Mouse (Mus musculus) forebrain, embryonic 15.5 days (tissue): ENCODE results near the gene Pikfyve. TPM values are rescaled to one million over a fixed set of nuclear protein-coding genes. Genes with fewer than 3 reads are reported as not detected.
A peak's percentile ranks its signal among the peaks of the same experiment; 100 is the strongest.

Experiments used
- ATAC-seq: fragments of 200-750 bp; cut with Nextera tagmentation; replicated peaks from 2 replicates; pipeline ENCODE4 v1.8.0; 2017; ENCODE audit warnings: mild to moderate bottlenecking, moderate TSS enrichment, moderate library complexity
- H3K27ac ChIP-seq: fragments of 300-500 bp; sonication (generic); replicated peaks from 2 replicates; pipeline ENCODE4 v1.5.1; 2015; ENCODE audit warnings: mild to moderate bottlenecking, inconsistent platforms
- H3K27me3 ChIP-seq: fragments of 300-500 bp; sonication (generic); 2 replicates; pipeline ENCODE4 v1.6.1; 2015; ENCODE audit warnings: inconsistent platforms
- H3K36me3 ChIP-seq: fragments of 300-500 bp; sonication (generic); 2 replicates; pipeline ENCODE4 v1.6.1; 2015; ENCODE audit warnings: mild to moderate bottlenecking, inconsistent platforms
- H3K4me1 ChIP-seq: fragments of 300-500 bp; sonication (generic); 2 replicates; pipeline ENCODE4 v1.6.1; 2015; ENCODE audit warnings: inconsistent platforms
- H3K4me2 ChIP-seq: fragments of 300-500 bp; sonication (generic); replicated peaks from 2 replicates; pipeline ENCODE4 v1.6.1; 2015; ENCODE audit warnings: mild to moderate bottlenecking, inconsistent platforms
- H3K4me3 ChIP-seq: fragments of 300-500 bp; sonication (generic); 2 replicates; pipeline ENCODE4 v1.5.1; 2015; ENCODE audit warnings: mild to moderate bottlenecking, inconsistent platforms
- H3K9ac ChIP-seq: fragments of 300-500 bp; sonication (generic); replicated peaks from 2 replicates; pipeline ENCODE4 v1.6.1; 2015; ENCODE audit warnings: mild to moderate bottlenecking, inconsistent platforms
- H3K9me3 ChIP-seq: fragments of 300-500 bp; sonication (generic); 2 replicates; pipeline ENCODE4 v1.6.1; 2016; ENCODE audit warnings: inconsistent platforms
- WGBS: fragments of 180-500 bp; shearing (Covaris S2); methylation state at CpG from one replicate; pipeline ENCODE4 v1.1.7; 2015; ENCODE audit warnings: mixed read lengths; 5-methylcytosine and 5-hydroxymethylcytosine counted together
- polyA plus RNA-seq: library from polyadenylated mRNA; unstranded; fragments of >200 nt; fragmentation: Nextera tagmentation; extraction: Ambion mirVana; gene quantifications from 2 replicates; pipeline ENCODE4 v1.2.1, GENCODE M21; 2015

Gene Pikfyve
- polyA plus RNA-seq: 14.3 and 16.5 TPM in 2 replicates

GRCm38 (mm10) chr1:65186287-65187073 is at the start of gene Pikfyve, which contains the start of gene Idh1:
Gene Pikfyve (plus strand): TSS chr1:65186683.
Gene Idh1 (minus strand): TSS chr1:65186500.
- Histone ChIP-seq H3K27me3 (no peaks in the 10 kb centered on the region), H3K4me2 (peak within 1 kb of the TSS; percentile 76), H3K36me3 (peaks cover 3% of the 10 kb centered on the region), H3K4me1 (peaks cover 21% of the 10 kb centered on the region), H3K9me3 (no peaks in the 10 kb centered on the region), H3K4me3 (peak within 1 kb of the TSS; percentile 90), H3K27ac (peak within 1 kb of the TSS; percentile 91), H3K9ac (peak within 1 kb of the TSS; percentile 93)
- peak; percentile 99 for ATAC-seq
- under 1% methylated on average over 70 of the region's 71 CpGs for WGBS

- no peaks in the 10 kb centered on the region for H3K27me3 ChIP-seq
- H3K36me3 ChIP-seq: no peaks in the 10 kb centered on the region
- H3K27ac ChIP-seq: no peak overlapping the region
- WGBS: 87% methylated on average over 6 of the region's 6 CpGs
- ATAC-seq: no peak
- H3K4me1 ChIP-seq: no peaks in the 10 kb centered on the region
- no peak overlapping the region for H3K9ac ChIP-seq
- H3K4me3 ChIP-seq: no peak overlapping the region
- no peaks in the 10 kb centered on the region for H3K9me3 ChIP-seq
- no peak overlapping the region for H3K4me2 ChIP-seq
These were observed 48.9 kb upstream of the Pikfyve start for GRCm38 (mm10) chr1:65137560-65137959.

DNA sequence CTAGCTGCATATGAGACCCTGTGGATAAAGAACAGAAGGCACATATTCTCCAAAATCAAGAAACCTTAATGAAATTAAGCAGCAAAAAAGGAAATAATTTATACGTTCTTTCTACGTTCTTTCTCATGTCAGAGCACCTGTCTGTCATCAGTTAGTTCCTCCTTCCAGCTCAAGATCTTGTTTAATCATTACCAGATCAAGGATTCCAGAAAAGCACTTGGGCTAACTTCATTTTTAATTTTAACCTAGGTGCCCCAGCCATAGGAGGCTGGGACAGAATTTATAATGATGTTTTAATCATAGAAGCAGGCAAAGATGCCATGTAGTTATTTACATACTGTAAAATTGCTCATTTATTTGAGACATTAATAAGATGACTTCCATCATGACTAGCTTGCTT is 41.7 kb upstream of the Pikfyve start:
- H3K27me3 ChIP-seq: no peaks in the 10 kb centered on the region
- 88% methylated on average over 2 of the region's 2 CpGs for WGBS
- no peak for ATAC-seq

DNA sequence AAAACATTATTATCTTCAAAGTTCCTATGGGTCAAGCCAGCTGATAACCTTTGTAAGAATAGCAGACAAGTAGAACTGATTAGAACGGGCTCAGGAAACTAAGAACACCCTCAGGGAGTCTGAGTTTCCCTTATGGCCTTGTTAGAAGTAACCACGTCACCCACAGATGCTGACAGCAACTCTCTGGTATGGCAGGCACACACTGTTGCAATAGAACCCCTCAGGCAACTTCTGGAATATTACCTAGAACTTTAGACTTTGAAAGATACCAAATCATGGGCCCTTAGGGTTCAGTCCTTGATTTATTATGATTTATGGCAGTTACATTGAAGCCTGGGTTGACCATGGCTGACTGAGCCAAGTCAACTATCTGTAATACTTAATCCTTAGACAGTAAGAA is 39.9 kb upstream of the Pikfyve start:
- Histone ChIP-seq H3K4me1 (no peaks in the 10 kb centered on the region), H3K4me3 (no peak overlapping the region)
- ATAC-seq: no peak

More for the DNA sequence above, 41.7 kb upstream of the Pikfyve start:
- Histone ChIP-seq H3K27ac (no peak overlapping the region), H3K4me1 (no peaks in the 10 kb centered on the region), H3K4me2 (no peak overlapping the region), H3K9ac (no peak overlapping the region), H3K4me3 (no peak overlapping the region), H3K36me3 (no peaks in the 10 kb centered on the region), H3K9me3 (no peaks in the 10 kb centered on the region)

GRCm38 (mm10) chr1:65147326-65147725 is 39.2 kb upstream of the Pikfyve start:
- Histone ChIP-seq H3K9ac (no peak overlapping the region), H3K27me3 (no peaks in the 10 kb centered on the region), H3K4me1 (no peaks in the 10 kb centered on the region), H3K4me2 (no peak overlapping the region), H3K9me3 (no peaks in the 10 kb centered on the region), H3K36me3 (no peaks in the 10 kb centered on the region), H3K4me3 (no peak overlapping the region), H3K27ac (no peak overlapping the region)
- 96% methylated on average over 5 of the region's 5 CpGs for WGBS
- no peak for ATAC-seq

More for the DNA sequence above, 39.9 kb upstream of the Pikfyve start:
- H3K9ac ChIP-seq: no peak overlapping the region
- no peaks in the 10 kb centered on the region for H3K27me3 ChIP-seq
- no peaks in the 10 kb centered on the region for H3K9me3 ChIP-seq
- no peaks in the 10 kb centered on the region for H3K36me3 ChIP-seq
- H3K4me2 ChIP-seq: no peak overlapping the region
- 74% methylated on average over 2 of the region's 2 CpGs for WGBS
- no peak overlapping the region for H3K27ac ChIP-seq

GRCm38 (mm10) chr1:65147971-65148370 is 38.5 kb upstream of the Pikfyve start:
- WGBS: 77% methylated on average over 3 of the region's 3 CpGs
- H3K9me3 ChIP-seq: no peaks in the 10 kb centered on the region
- ATAC-seq: no peak
- no peaks in the 10 kb centered on the region for H3K27me3 ChIP-seq
- no peak overlapping the region for H3K4me2 ChIP-seq
- no peak overlapping the region for H3K4me3 ChIP-seq
- H3K9ac ChIP-seq: no peak overlapping the region
- H3K4me1 ChIP-seq: no peaks in the 10 kb centered on the region
- no peak overlapping the region for H3K27ac ChIP-seq
- no peaks in the 10 kb centered on the region for H3K36me3 ChIP-seq

GRCm38 (mm10) chr1:65154814-65155213 is 31.7 kb upstream of the Pikfyve start:
- Histone ChIP-seq H3K4me1 (no peaks in the 10 kb centered on the region), H3K9ac (no peak overlapping the region), H3K4me2 (no peak overlapping the region), H3K36me3 (peaks cover 27% of the 10 kb centered on the region), H3K9me3 (no peaks in the 10 kb centered on the region), H3K27ac (no peak overlapping the region), H3K4me3 (no peak overlapping the region), H3K27me3 (no peaks in the 10 kb centered on the region)
- ATAC-seq: no peak

- H3K27ac ChIP-seq: no peak overlapping the region
- H3K4me2 ChIP-seq: no peak overlapping the region
- ATAC-seq: no peak
- H3K36me3 ChIP-seq: peaks cover 40% of the 10 kb centered on the region
- no peaks in the 10 kb centered on the region for H3K27me3 ChIP-seq
- no peaks in the 10 kb centered on the region for H3K9me3 ChIP-seq
- H3K4me1 ChIP-seq: no peaks in the 10 kb centered on the region
- no peak overlapping the region for H3K4me3 ChIP-seq
- WGBS: 96% methylated on average over 5 of the region's 5 CpGs
- no peak overlapping the region for H3K9ac ChIP-seq
These were observed 30.4 kb upstream of the Pikfyve start for GRCm38 (mm10) chr1:65156111-65156510.

- Histone ChIP-seq H3K9me3 (no peaks in the 10 kb centered on the region), H3K4me1 (no peaks in the 10 kb centered on the region), H3K27me3 (no peaks in the 10 kb centered on the region), H3K9ac (no peak overlapping the region), H3K36me3 (peaks cover 89% of the 10 kb centered on the region), H3K4me2 (no peak overlapping the region), H3K4me3 (no peak overlapping the region), H3K27ac (no peak overlapping the region)
- WGBS: 98% methylated on average over 1 of the region's 1 CpGs
- ATAC-seq: no peak
These were observed 24.3 kb upstream of the Pikfyve start for GRCm38 (mm10) chr1:65162210-65162609.

DNA sequence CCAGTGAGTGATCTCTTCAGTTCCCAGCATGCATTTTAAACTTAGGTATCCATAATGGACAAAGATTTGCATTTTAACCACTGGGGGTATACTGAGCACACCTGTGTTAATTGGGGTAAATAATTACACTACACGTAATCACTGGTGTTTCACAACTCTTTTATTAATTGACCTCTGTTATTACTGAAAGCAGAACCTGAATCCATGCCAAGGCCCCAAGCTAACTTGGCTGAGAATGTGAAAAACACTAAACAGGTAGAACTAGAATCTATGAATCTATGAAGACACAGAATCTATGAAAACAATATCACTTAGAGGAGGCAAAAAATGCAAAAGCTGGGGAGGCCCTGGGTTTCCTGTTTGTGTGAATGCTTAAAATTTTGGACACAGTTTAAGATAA is 19.0 kb upstream of the Pikfyve start:
- Histone ChIP-seq H3K4me3 (no peak overlapping the region), H3K9me3 (no peaks in the 10 kb centered on the region), H3K4me1 (peaks cover 12% of the 10 kb centered on the region), H3K9ac (no peak overlapping the region), H3K27ac (no peak overlapping the region), H3K4me2 (no peak overlapping the region), H3K27me3 (no peaks in the 10 kb centered on the region), H3K36me3 (peaks cover 92% of the 10 kb centered on the region)
- ATAC-seq: no peak
- 77% methylated on average over 1 of the region's 1 CpGs for WGBS

DNA sequence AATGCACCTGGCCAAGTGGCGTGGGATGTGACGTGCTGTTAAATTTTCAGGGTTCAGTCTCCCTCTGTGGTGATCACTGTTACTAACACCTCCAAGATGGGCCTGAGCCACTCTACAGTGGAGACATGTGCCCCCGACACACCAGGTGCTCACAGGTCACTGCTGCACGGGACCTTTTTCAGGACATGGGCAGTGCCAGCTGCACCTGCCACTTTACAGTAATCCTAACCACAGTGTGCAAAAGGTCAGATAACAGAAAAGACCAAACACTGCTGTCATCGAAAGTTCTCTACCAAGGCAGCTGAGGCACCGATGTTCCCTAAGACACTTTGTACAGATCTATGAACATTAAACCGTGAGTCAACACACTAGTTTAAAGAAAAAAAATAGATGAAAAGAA is 16.9 kb upstream of the Pikfyve start:
- H3K4me3 ChIP-seq: no peak overlapping the region
- H3K4me2 ChIP-seq: no peak overlapping the region
- no peaks in the 10 kb centered on the region for H3K27me3 ChIP-seq
- WGBS: 94% methylated on average over 7 of the region's 7 CpGs
- H3K4me1 ChIP-seq: peaks cover 28% of the 10 kb centered on the region
- no peaks in the 10 kb centered on the region for H3K9me3 ChIP-seq
- H3K9ac ChIP-seq: no peak overlapping the region
- ATAC-seq: no peak
- no peak overlapping the region for H3K27ac ChIP-seq
- H3K36me3 ChIP-seq: peaks cover 84% of the 10 kb centered on the region

- no peak overlapping the region for H3K4me3 ChIP-seq
- H3K36me3 ChIP-seq: peaks cover 80% of the 10 kb centered on the region
- 92% methylated on average over 5 of the region's 5 CpGs for WGBS
These were observed 16.5 kb upstream of the Pikfyve start for GRCm38 (mm10) chr1:65169947-65170346.

GRCm38 (mm10) chr1:65171579-65171978 is 14.9 kb upstream of the Pikfyve start:
- 26% methylated on average over 4 of the region's 4 CpGs for WGBS
- peaks cover 63% of the 10 kb centered on the region for H3K36me3 ChIP-seq

More at GRCm38 (mm10) chr1:65169947-65170346, 16.5 kb upstream of the Pikfyve start:
- H3K27ac ChIP-seq: no peak overlapping the region
- H3K27me3 ChIP-seq: no peaks in the 10 kb centered on the region
- H3K9ac ChIP-seq: no peak overlapping the region
- H3K4me1 ChIP-seq: peaks cover 31% of the 10 kb centered on the region
- H3K9me3 ChIP-seq: no peaks in the 10 kb centered on the region
- no peak overlapping the region for H3K4me2 ChIP-seq
- ATAC-seq: no peak

More at GRCm38 (mm10) chr1:65171579-65171978, 14.9 kb upstream of the Pikfyve start:
- Histone ChIP-seq H3K4me1 (peaks cover 43% of the 10 kb centered on the region), H3K9me3 (no peaks in the 10 kb centered on the region), H3K27me3 (no peaks in the 10 kb centered on the region), H3K27ac (no peak overlapping the region), H3K4me2 (no peak overlapping the region), H3K4me3 (no peak overlapping the region), H3K9ac (no peak overlapping the region)
- no peak for ATAC-seq
